ENCODE assay signal across 8 mouse cellular contexts in genomic region chr13:14522128-14522905, GRCm38 (mm10). TPM values are rescaled to one million over a fixed set of nuclear protein-coding genes. Genes with fewer than 3 reads are reported as not detected.
DNase-seq lines count a peak whose midpoint lies in the region; ATAC-seq and TF ChIP-seq lines count a peak whose summit lies in the region.

No protein-coding gene starts in this region.

- TF ChIP-seq EP300 in liver, embryonic 14.5 days (IDR thresholded peaks at IDR 0.05; ENCODE audit: low read depth): no peak

- H3K27ac ChIP-seq in forebrain, embryonic 15.5 days (replicated peaks): peak overlapping the region; percentile 93
- H3K27ac ChIP-seq in intestine, embryonic 15.5 days: no peak overlapping the region
- no peak overlapping the region for H3K27ac ChIP-seq in liver, embryonic 14.5 days

- ATAC-seq in forebrain, embryonic 15.5 days (replicated peaks): peak; percentile 91
- peak; percentile 85 for ATAC-seq in intestine, embryonic 15.5 days
- ATAC-seq in liver, embryonic 14.5 days (ENCODE audit: insufficient read depth): peak; percentile 65; the same call in 1 of the 2 replicates

- H3K27me3 ChIP-seq in forebrain, embryonic 15.5 days: no peaks in the 10 kb centered on the region
- H3K27me3 ChIP-seq in intestine, embryonic 15.5 days (replicated peaks): peaks cover 17% of the 10 kb centered on the region
- H3K27me3 ChIP-seq in liver, embryonic 14.5 days (ENCODE audit: control insufficient read depth, insufficient read depth, low read length): peaks cover 18% of the 10 kb centered on the region

- TF ChIP-seq CTCF in liver, embryonic 14.5 days (IDR thresholded peaks at IDR 0.05; ENCODE audit: low read depth): no peak

- no peaks in the 10 kb centered on the region for H3K36me3 ChIP-seq in forebrain, embryonic 15.5 days
- H3K36me3 ChIP-seq in intestine, embryonic 15.5 days: no peaks in the 10 kb centered on the region
- no peaks in the 10 kb centered on the region for H3K36me3 ChIP-seq in liver, embryonic 14.5 days (replicated peaks; ENCODE audit: control insufficient read depth, insufficient read depth, low read depth)

- peak overlapping the region; percentile 59 for H3K4me2 ChIP-seq in forebrain, embryonic 15.5 days (replicated peaks)
- peak overlapping the region; percentile 84 for H3K4me2 ChIP-seq in intestine, embryonic 15.5 days (replicated peaks)
- H3K4me2 ChIP-seq in liver, embryonic 14.5 days (ENCODE audit: low read depth): peak overlapping the region; percentile 56

- DNase-seq in adrenal gland, postnatal 14 days: peak; percentile 5
- DNase-seq in adrenal gland, adult 2 months: no peak
- DNase-seq in cerebellum, adult 11-12 months: peak; percentile 66
- DNase-seq in liver, embryonic 14.5 days (ENCODE audit: low read depth in 3 of 3, low spot score in 3 of 3): no peak
- peak; percentile 48 to 66 for DNase-seq in right cerebral cortex, adult 2 months (ENCODE audit: low spot score in 2 of 2)
- no peak for DNase-seq in adrenal gland, postnatal 25 days

- H3K9me3 ChIP-seq in forebrain, embryonic 15.5 days: no peaks in the 10 kb centered on the region
- no peaks in the 10 kb centered on the region for H3K9me3 ChIP-seq in intestine, embryonic 15.5 days
- H3K9me3 ChIP-seq in liver, embryonic 14.5 days (ENCODE audit: control insufficient read depth, low read length): no peaks in the 10 kb centered on the region

- peak overlapping the region; percentile 78 for H3K9ac ChIP-seq in forebrain, embryonic 15.5 days (replicated peaks)
- H3K9ac ChIP-seq in intestine, embryonic 15.5 days: peak overlapping the region; percentile 23; the same call in 1 of the 2 replicates
- H3K9ac ChIP-seq in liver, embryonic 14.5 days (replicated peaks): no peak overlapping the region

- H3K4me3 ChIP-seq in forebrain, embryonic 15.5 days: peak overlapping the region; percentile 79
- peak overlapping the region; percentile 41 for H3K4me3 ChIP-seq in intestine, embryonic 15.5 days (replicated peaks)
- peak overlapping the region; percentile 26 to 40 for H3K4me3 ChIP-seq in liver, embryonic 14.5 days (ENCODE audit: insufficient read depth in 1 of 2, low read depth in 2 of 2, low read length in 2 of 2)

- WGBS in forebrain, embryonic 15.5 days: 2% methylated on average over 38 of the region's 38 CpGs
- 3% methylated on average over 38 of the region's 38 CpGs for WGBS in intestine, embryonic 15.5 days
- 4% methylated on average over 37 of the region's 38 CpGs for WGBS in liver, embryonic 14.5 days (ENCODE audit: insufficient replicate concordance)

- peaks cover 32% of the 10 kb centered on the region for H3K4me1 ChIP-seq in forebrain, embryonic 15.5 days
- H3K4me1 ChIP-seq in intestine, embryonic 15.5 days (replicated peaks): peaks cover 9% of the 10 kb centered on the region; the same call in 1 of the 2 replicates
- H3K4me1 ChIP-seq in liver, embryonic 14.5 days (replicated peaks; ENCODE audit: control insufficient read depth in 2 of 2, insufficient read depth in 2 of 2, low read length in 1 of 2): no peaks in the 10 kb centered on the region; a peak in 1 of 4 replicates

RNA-seq across cellular contexts. Expression of gene Hecw1, which starts 0.7 kb away (rescaled TPM):
- 0.26 and 0.68 TPM in 2 replicates for total RNA-seq in adrenal gland, postnatal 14 days (2021)
- total RNA-seq in adrenal gland, adult 2 months (2021): under 1 TPM in 1 of 2 experiments, not detected in 1; 0.10 TPM
- polyA plus RNA-seq in adrenal gland, adult 2 months (2012; rRNA removed): not detected in 2 replicates
- polyA plus RNA-seq in forebrain, embryonic 15.5 days (2015; fragmentation: Nextera tagmentation; extraction: Ambion mirVana): 42.5 and 46.5 TPM in 2 replicates
- 0.59 and 0.86 TPM in 2 replicates for polyA plus RNA-seq in intestine, embryonic 15.5 days (2015; fragmentation: Nextera tagmentation; extraction: Ambion mirVana)
- 0.02 TPM in 2 replicates for polyA plus RNA-seq in liver, embryonic 14.5 days (2012; rRNA removed)
- 0.04 and 0.16 TPM in 2 replicates for polyA plus RNA-seq in liver, embryonic 14.5 days (2014; fragmentation: Nextera tagmentation; extraction: Ambion mirVana)
- not detected in 2 replicates for total RNA-seq in adrenal gland, postnatal 25 days (2021)

Comparison
In these comparisons a context has a peak if more than half of its experiments do, and no peak if none do; other contexts are left out.
1. DNase-seq: peak in adrenal gland, postnatal 14 days (single experiment), cerebellum, adult 11-12 months (single experiment) and right cerebral cortex, adult 2 months (2 of 2); none in adrenal gland, adult 2 months (single experiment), liver, embryonic 14.5 days (0 of 3) and adrenal gland, postnatal 25 days (single experiment).
2. RNA of gene Hecw1, which starts 0.7 kb away (polyA plus RNA-seq): 42.5 to 46.5 TPM in forebrain, embryonic 15.5 days; 0.59 to 0.86 TPM in intestine, embryonic 15.5 days, 0.02 to 0.16 TPM in liver, embryonic 14.5 days and not detected in adrenal gland, adult 2 months; every median in the first group is over 10 times any median in the second.
3. Peak in every context shown above with its lines, with median percentiles within 50 percentile points of each other: ATAC-seq, H3K4me2 ChIP-seq and H3K4me3 ChIP-seq.